Mouse (Mus musculus): Measurements from ENCODE around the gene Gal3st2c.

DNA sequence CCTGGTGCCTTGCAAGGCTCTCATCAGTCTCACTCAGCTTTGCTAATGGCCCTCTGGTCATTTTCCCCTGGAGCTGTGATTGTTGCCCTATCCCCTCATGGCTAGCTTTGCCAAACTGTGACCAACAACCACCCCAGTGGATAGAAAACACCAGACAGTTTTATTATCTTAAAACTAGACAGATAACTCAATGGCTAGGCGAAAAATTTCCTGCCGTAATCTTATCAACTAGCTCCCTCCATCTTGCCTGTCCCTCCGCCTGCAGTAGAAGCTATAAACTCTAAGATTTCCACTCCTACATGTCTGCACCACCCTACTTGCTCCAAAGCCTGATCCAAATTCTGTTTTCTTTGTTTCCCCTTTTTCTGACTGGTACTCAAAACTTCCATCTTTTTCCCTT, 4.1 kb upstream of the Gal3st2c start:
- no peak for TF ChIP-seq POLR2A (IDR thresholded peaks at IDR 0.05; ENCODE audit: borderline replicate concordance, insufficient read depth, low read length)
- no peak for TF ChIP-seq CTCF (IDR thresholded peaks at IDR 0.05; ENCODE audit: borderline replicate concordance, insufficient read depth, low read depth, low read length)
